Mouse (Mus musculus): ENCODE results near the gene AC192777.2.
"Not testable (repeated sequence)": the region's sequence is repeated elsewhere in the genome, so short reads cannot be mapped to it uniquely, and the experiment has no call there.

Gene AC192777.2

DNA sequence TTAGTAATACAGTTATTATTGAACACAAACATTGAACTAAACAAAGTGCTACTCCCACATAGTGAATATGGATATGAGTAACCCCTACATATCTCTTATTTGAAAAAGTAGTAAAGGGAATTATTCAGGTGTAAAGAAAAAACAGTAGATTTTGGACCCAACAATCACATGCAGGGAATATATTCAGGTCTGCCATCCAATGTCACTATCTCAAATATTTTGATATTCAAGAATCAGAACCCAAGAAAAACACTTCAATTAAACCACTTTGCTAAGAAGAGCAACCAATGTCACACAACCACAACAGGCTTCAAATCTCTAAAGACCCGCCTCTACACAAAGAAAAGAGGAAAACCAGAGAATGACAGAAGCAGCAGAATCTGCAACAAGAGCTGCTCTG, at the start of gene AC192777.2:
TSS of gene AC192777.2 (plus strand) at position 301 of the 400 bp plus-strand sequence.
- DNase-seq (ENCODE audit: low spot score) = not testable (repeated sequence)

DNA sequence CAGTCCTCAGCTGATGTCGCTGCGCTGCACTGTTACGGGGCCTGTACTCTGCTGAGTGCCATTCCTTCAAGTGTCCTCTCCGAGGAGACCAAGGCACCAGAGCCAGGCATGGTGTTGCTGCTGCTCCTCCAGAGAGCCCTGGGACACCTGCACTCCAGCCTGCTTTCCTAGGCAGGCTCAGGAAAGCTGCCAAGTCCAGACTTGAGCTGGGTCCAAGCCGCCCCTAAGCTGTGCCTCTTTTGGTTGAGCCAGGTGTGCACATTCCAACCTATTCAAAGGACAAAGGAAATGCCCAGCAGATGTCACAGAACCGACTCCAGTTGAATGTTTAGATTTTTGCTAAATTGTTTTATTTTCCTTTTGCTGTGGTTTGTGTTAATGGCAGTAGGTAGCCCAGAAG, 20.9 kb downstream of the AC192777.2 start:
- not testable (repeated sequence) for DNase-seq (ENCODE audit: low spot score)

DNA sequence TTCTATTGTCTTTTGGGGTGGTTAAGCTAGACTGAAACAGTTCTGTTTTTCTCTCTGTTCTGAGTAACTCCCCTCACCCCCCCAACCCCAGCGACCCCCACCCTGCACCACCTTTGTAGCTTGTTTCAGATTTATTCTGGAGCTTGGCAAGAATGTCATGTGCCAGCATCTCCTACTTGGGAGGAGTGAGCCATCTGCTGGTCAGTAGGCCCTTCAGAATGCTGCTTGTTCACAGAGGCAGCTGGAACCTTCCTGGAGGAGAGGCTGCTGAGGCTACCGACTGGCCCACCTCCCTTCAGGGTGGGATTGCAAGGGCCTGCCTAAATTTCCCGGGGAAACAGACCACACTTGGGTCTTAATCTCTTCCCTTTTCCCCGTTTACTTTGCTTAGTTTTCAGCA, 21.6 kb downstream of the AC192777.2 start:
- not testable (repeated sequence) for DNase-seq (ENCODE audit: low spot score)

All from left cerebral cortex, adult 11 months (tissue).